Mouse (Mus musculus): Measurements from ENCODE around the gene Tigar.

GRCm38 (mm10) chr6:127142154-127143123, 33.1 kb upstream of the Tigar start:
- peak; percentile 48; the same call in 1 of the 2 replicates for TF ChIP-seq CTCF (IDR thresholded peaks at IDR 0.05; ENCODE audit: low read depth, low read length)
- no peak for TF ChIP-seq POLR2A (IDR thresholded peaks at IDR 0.05; ENCODE audit: extremely low read depth, insufficient read depth, low read length)

All from liver, adult 2 months (tissue).